Mouse (Mus musculus) ES-E14 (cell line): ENCODE results near the gene Cpeb4. TPM values are rescaled to one million over a fixed set of nuclear protein-coding genes. Genes with fewer than 3 reads are reported as not detected.
"Not testable (repeated sequence)": the region's sequence is repeated elsewhere in the genome, so short reads cannot be mapped to it uniquely, and the experiment has no call there.

Experiments
- DNase-seq: peaks from one replicate; pipeline ENCODE4 v3.0.0-alpha.2; 2013; ENCODE audit warnings: low read depth, low spot score
- H3K27ac ChIP-seq: 2 replicates; pipeline ENCODE4 v1.5.1; 2012; ENCODE audit warnings: low read depth, mild to moderate bottlenecking, low read length, moderate library complexity, mixed read lengths; ENCODE audit not compliant: poor library complexity, insufficient read depth, severe bottlenecking
- H3K36me3 ChIP-seq: 2 replicates; pipeline ENCODE4 v1.6.1; 2012; ENCODE audit warnings: mild to moderate bottlenecking, low read length, moderate library complexity, mixed read lengths; ENCODE audit not compliant: control insufficient read depth, poor library complexity, insufficient read depth, severe bottlenecking
- H3K4me1 ChIP-seq, 2 experiments: fragments of 150-350 bp in 1 of 2; sonication (generic) in 1 of 2; 2 replicates each; pipeline ENCODE4 v1.6.1; 2012; ENCODE audit warnings: low read length in 2 of 2, mild to moderate bottlenecking in 1 of 2, mixed read lengths in 1 of 2; ENCODE audit not compliant: control insufficient read depth in 2 of 2, insufficient read depth in 2 of 2, poor library complexity in 1 of 2
- H3K4me3 ChIP-seq, 2 experiments: fragments of 150-350 bp in 1 of 2; sonication (generic) in 1 of 2; 2 replicates each; pipeline ENCODE4 v1.5.1; 2012; ENCODE audit warnings: low read length in 2 of 2, low read depth in 1 of 2, mild to moderate bottlenecking in 1 of 2, mixed read lengths in 1 of 2; ENCODE audit not compliant: insufficient read depth in 1 of 2, poor library complexity in 1 of 2, severe bottlenecking in 1 of 2
- H3K9ac ChIP-seq: 2 replicates; pipeline ENCODE4 v1.6.1; 2012; ENCODE audit warnings: low read depth, mild to moderate bottlenecking, low read length, mixed read lengths; ENCODE audit not compliant: poor library complexity, insufficient read depth, severe bottlenecking
- H3K9me3 ChIP-seq: fragments of 150-350 bp; sonication (generic); 2 replicates; pipeline ENCODE4 v1.6.1; 2012; ENCODE audit warnings: low read depth, mild to moderate bottlenecking, low read length; ENCODE audit not compliant: control insufficient read depth, insufficient read depth
- CHD2 ChIP-seq: IDR thresholded peaks from 2 replicates; pipeline ENCODE4 v1.6.1; 2014; ENCODE audit warnings: mild to moderate bottlenecking, low read depth, low read length, inconsistent platforms
- HCFC1 ChIP-seq: IDR thresholded peaks from 2 replicates; pipeline ENCODE4 v1.6.1; 2012; ENCODE audit warnings: low read length, inconsistent platforms, borderline replicate concordance; ENCODE audit not compliant: insufficient read depth
- MAFK ChIP-seq: IDR thresholded peaks from 2 replicates; pipeline ENCODE4 v1.6.1; 2014; ENCODE audit warnings: mild to moderate bottlenecking, low read depth, low read length, inconsistent platforms; ENCODE audit not compliant: insufficient read depth
- ZC3H11A ChIP-seq: IDR thresholded peaks from 2 replicates; pipeline ENCODE4 v1.6.1; 2012; ENCODE audit warnings: low read depth, mild to moderate bottlenecking, inconsistent platforms, low read length, borderline replicate concordance
- ZNF384 ChIP-seq: IDR thresholded peaks from 2 replicates; pipeline ENCODE4 v1.6.1; 2012; ENCODE audit warnings: low read depth, low read length, inconsistent platforms
- in situ Hi-C, 2 experiments: fragments of 600-800 bp; cut with MboI; formaldehyde crosslinking; loops; one replicate each; pipeline ENCODE4 v1.15.1; 2025; ENCODE audit warnings: low sequenced_read_pairs in 2 of 2, inconsistent platforms in 1 of 2; ENCODE audit not compliant: unreplicated experiment in 2 of 2
- total RNA-seq: library from RNA; depleted of rRNA; stranded (reverse); fragments of 300-350 nt; gene quantifications from 2 replicates; pipeline ENCODE4 v1.2.3, GENCODE M21; 2012

Cpeb4 gene
- total RNA-seq, 1 experiment, result 11.5 TPM

- Histone ChIP-seq H3K4me1 (no peaks in the 10 kb centered on the region), H3K36me3 (no peaks in the 10 kb centered on the region), H3K9ac (no peak overlapping the region), H3K27ac (no peak overlapping the region), H3K4me3 (no peak overlapping the region), H3K9me3 (no peaks in the 10 kb centered on the region)
- in situ Hi-C loops, result no loop called here
- TF ChIP-seq CHD2, result no peak
- TF ChIP-seq ZC3H11A, result no peak
- TF ChIP-seq HCFC1, result no peak
- no peak for TF ChIP-seq ZNF384
- no peak for TF ChIP-seq MAFK
- DNase-seq, result no peak
These were observed 28.7 kb upstream of the Cpeb4 start for GRCm38 (mm10) chr11:31843177-31843833.

GRCm38 (mm10) chr11:31843834-31844188 lies 28.2 kb upstream of the Cpeb4 start:
- Histone ChIP-seq H3K27ac (no peak overlapping the region), H3K9me3 (no peaks in the 10 kb centered on the region), H3K4me3 (no peak overlapping the region), H3K4me1 (no peaks in the 10 kb centered on the region), H3K9ac (no peak overlapping the region), H3K36me3 (no peaks in the 10 kb centered on the region)
- in situ Hi-C loops, result no loop called here
- TF ChIP-seq HCFC1 (no peak), CHD2 (no peak), ZC3H11A (no peak), MAFK (no peak), ZNF384 (no peak)
- DNase-seq, result no peak

GRCm38 (mm10) chr11:31845111-31845510 lies 26.9 kb upstream of the Cpeb4 start:
- in situ Hi-C loops, H3K9me3 ChIP-seq, H3K36me3 ChIP-seq: not testable (repeated sequence)

GRCm38 (mm10) chr11:31846771-31847468 lies 25.1 kb upstream of the Cpeb4 start:
- H3K27ac ChIP-seq, result no peak overlapping the region
- in situ Hi-C loops, result no loop called here
- DNase-seq, result no peak
- H3K4me3 ChIP-seq, result no peak overlapping the region
- no peaks in the 10 kb centered on the region for H3K36me3 ChIP-seq
- no peaks in the 10 kb centered on the region for H3K9me3 ChIP-seq
- H3K9ac ChIP-seq, result no peak overlapping the region
- H3K4me1 ChIP-seq, result no peaks in the 10 kb centered on the region
- TF ChIP-seq CHD2 (no peak), ZNF384 (no peak), HCFC1 (no peak), MAFK (no peak), ZC3H11A (no peak)

More at GRCm38 (mm10) chr11:31845111-31845510, 26.9 kb upstream of the Cpeb4 start:
- H3K4me1 ChIP-seq, DNase-seq, H3K27ac ChIP-seq, H3K9ac ChIP-seq, H3K4me3 ChIP-seq: not testable (repeated sequence)

- DNase-seq, result no peak
- Histone ChIP-seq H3K9me3 (no peaks in the 10 kb centered on the region), H3K4me3 (no peak overlapping the region), H3K9ac (no peak overlapping the region), H3K27ac (no peak overlapping the region), H3K36me3 (no peaks in the 10 kb centered on the region), H3K4me1 (no peaks in the 10 kb centered on the region)
- no peak for TF ChIP-seq MAFK
- TF ChIP-seq ZNF384, result no peak
- TF ChIP-seq CHD2, result no peak
- TF ChIP-seq ZC3H11A, result no peak
- no peak for TF ChIP-seq HCFC1
- in situ Hi-C loops, result no loop called here
These were observed 24.6 kb upstream of the Cpeb4 start for GRCm38 (mm10) chr11:31847469-31847805.
